Mouse (Mus musculus) retina, embryonic 14.5 days (tissue): ENCODE data around the gene Iqschfp.
A peak's percentile ranks its signal among the peaks of the same experiment; 100 is the strongest.

Experiments used
- DNase-seq: peaks from one replicate; pipeline ENCODE4 v3.0.0-alpha.2; 2015; ENCODE audit warnings: low spot score

Gene Iqschfp

GRCm38 (mm10) chr3:67954459-67955065 lies 62.5 kb downstream of the Iqschfp start:
- no peak for DNase-seq

GRCm38 (mm10) chr3:67959672-67960071 lies 67.6 kb downstream of the Iqschfp start:
- DNase-seq, result peak; percentile 6

- peak; percentile 11 for DNase-seq
Measured at GRCm38 (mm10) chr3:67960133-67960532, 68.1 kb downstream of the Iqschfp start.

GRCm38 (mm10) chr3:67960727-67961126 lies 68.7 kb downstream of the Iqschfp start:
- no peak for DNase-seq

GRCm38 (mm10) chr3:67961934-67962639 lies 70.1 kb downstream of the Iqschfp start:
- no peak for DNase-seq

GRCm38 (mm10) chr3:67974340-67974998 lies 82.4 kb downstream of the Iqschfp start:
- DNase-seq, result no peak

- no peak for DNase-seq
Measured at GRCm38 (mm10) chr3:67980006-67980405, 88.0 kb downstream of the Iqschfp start.

GRCm38 (mm10) chr3:67983329-67983728 lies 91.3 kb downstream of the Iqschfp start:
- DNase-seq, result no peak

- peak; percentile 10 for DNase-seq
Measured at GRCm38 (mm10) chr3:68002415-68002814, 110.4 kb downstream of the Iqschfp start.

- DNase-seq, result no peak
Measured at GRCm38 (mm10) chr3:68012342-68012741, 120.3 kb downstream of the Iqschfp start.

GRCm38 (mm10) chr3:68015786-68016185 lies 123.8 kb downstream of the Iqschfp start:
- peak; percentile 38 for DNase-seq

- DNase-seq, result no peak
Measured at GRCm38 (mm10) chr3:68019401-68019800, 127.4 kb downstream of the Iqschfp start.

- DNase-seq, result no peak
Measured at GRCm38 (mm10) chr3:68036097-68036496, 144.1 kb downstream of the Iqschfp start.

GRCm38 (mm10) chr3:68042951-68043350 lies 150.9 kb downstream of the Iqschfp start:
- DNase-seq, result no peak

GRCm38 (mm10) chr3:68045475-68046416 lies 153.7 kb downstream of the Iqschfp start:
- peak; percentile 88 for DNase-seq

- DNase-seq, result peak; percentile 74
Measured at GRCm38 (mm10) chr3:68053538-68053937, 161.5 kb downstream of the Iqschfp start.

- no peak for DNase-seq
Measured at GRCm38 (mm10) chr3:68055071-68055470, 163.0 kb downstream of the Iqschfp start.

GRCm38 (mm10) chr3:68056373-68057275 lies 164.6 kb downstream of the Iqschfp start:
- peak; percentile 87 for DNase-seq

- peak; percentile 78 for DNase-seq
Measured at GRCm38 (mm10) chr3:68059162-68059800, 167.2 kb downstream of the Iqschfp start.

GRCm38 (mm10) chr3:68064731-68065130 lies 172.7 kb downstream of the Iqschfp start, which contains the start of gene Schip1:
Gene Schip1, plus strand, starts transcription at chr3:68064802.
- DNase-seq, result peak; percentile 73
